Mouse (Mus musculus) layer of hippocampus, adult 11-12 months (tissue): ENCODE results near the gene Cbll1.
A peak's percentile ranks its signal among the peaks of the same experiment; 100 is the strongest.

ENCODE experiments used
- DNase-seq: peaks from one replicate; pipeline ENCODE4 v3.0.0; 2022; ENCODE audit warnings: low spot score

The Cbll1 gene

GRCm38 (mm10) chr12:31499314-31500131, at the start of gene Cbll1:
Gene Cbll1 (minus strand): TSS chr12:31499616.
- peak; percentile 95 for DNase-seq

DNA sequence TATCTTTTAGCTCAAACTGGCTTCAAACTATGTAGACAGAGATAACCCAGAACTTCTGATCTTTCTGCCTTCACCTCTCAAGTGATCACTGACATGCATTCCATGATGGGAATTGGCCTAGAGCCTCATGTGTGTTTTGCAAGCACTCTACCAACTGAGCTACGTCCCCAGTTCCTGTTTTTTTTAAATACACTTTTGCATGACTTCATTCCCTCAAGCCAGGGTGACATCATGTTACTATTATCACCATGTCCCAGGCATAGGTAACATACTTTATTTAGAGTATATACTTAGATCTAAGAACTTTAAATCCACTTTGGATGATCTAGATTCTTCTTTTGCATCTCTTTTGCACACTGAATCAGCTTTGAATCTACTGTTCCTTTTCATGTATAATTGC, 46.6 kb upstream of the Cbll1 start:
- no peak for DNase-seq

DNA sequence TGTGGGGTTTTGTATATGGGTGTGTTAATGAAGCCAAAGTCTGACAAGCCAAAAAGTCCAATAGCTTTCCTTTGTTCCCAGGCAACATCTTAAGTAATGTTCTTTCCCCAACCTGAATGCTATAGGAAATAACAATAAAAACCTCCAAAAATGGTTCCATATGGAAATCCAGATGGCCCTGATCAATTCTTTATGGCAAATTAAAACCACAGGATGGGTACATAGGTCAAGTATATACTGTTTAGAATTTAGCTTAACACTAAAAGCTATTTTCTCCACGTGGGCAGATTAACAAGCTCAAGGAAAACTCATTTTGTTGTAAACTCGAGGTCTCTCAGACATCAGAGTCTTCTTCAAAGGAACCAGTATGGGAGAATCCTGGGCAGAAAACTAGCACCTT, 45.8 kb upstream of the Cbll1 start:
- no peak for DNase-seq

DNA sequence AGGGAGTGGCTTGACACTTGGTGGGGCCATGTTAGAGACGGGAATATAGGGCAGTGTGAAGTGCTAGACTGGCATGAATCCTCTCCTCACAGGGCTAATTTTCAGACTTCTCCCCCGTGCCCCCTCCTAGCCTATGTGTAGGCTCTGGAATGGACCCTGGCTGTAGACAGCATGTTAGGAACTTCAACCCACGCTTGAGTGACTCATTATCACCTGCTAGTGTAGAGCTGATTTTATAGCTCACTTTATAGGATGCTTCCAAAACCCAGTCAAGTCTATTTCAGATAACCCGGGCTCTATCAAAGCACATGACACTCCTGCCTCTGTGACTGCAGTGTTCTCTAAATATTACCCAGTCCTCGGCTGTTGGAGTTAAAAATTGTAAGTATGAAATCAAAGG, 42.1 kb upstream of the Cbll1 start:
- DNase-seq = no peak

DNA sequence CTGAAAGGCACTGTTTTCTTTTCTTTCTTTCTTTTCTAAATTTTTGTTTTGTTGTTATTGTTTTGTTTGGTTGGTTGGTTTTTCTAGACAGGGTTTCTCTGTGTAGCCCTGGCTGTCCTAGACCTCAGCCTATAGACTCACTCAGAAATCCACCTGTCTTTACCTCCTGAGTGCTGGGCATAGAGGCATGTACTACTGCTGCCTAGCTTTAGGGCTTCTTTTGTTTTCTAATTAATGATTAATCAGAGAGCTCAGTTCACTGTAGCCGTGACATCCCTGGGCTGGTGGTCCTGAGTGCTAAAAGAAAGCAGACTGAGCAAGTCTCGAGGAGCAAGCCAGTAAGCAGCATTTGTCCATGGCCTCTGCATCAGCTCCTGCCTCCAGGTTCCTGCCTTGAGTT, 40.4 kb upstream of the Cbll1 start:
- no peak for DNase-seq

- DNase-seq = no peak
These were observed 38.3 kb upstream of the Cbll1 start for GRCm38 (mm10) chr12:31537515-31538230.

DNA sequence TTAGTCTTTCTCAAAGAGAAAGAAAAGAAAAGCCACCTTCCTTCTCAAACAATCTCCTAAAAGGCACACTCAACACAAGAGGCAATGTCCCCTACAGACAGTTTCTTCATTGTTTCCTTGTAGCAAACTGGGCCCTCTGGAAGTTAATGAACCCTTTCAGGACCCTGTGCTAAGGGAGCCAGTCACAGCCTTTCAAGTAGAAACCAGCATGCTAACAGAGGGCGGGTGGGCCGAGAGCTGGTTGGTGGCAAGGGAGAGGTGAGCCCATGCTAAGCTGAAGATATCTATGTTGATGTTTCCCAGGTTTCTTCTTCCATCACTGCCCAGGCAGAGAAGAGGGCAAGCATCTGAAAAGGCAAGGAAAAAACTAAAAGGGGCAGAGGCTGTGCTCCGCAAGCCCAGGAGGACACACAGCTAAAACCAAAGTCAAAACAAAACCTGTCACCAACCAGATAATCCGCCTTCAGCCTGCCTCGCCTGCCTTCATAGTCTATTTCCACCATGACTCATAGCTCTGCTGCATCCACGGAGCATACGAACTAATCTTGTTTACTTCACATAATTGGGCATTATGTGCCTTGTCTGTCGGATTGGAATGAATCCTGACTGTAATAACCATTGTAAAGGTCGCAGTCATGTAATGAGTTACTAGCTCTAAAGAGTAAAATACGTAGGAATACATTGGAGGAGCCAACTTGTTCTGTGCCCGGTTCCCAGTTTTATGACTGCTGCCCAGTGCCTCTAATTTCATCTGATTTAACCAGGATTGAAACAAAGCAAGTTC, 34.8 kb upstream of the Cbll1 start:
- peak; percentile 25 for DNase-seq

- peak; percentile 53 for DNase-seq
These were observed 33.9 kb upstream of the Cbll1 start for GRCm38 (mm10) chr12:31533218-31533908.

DNA sequence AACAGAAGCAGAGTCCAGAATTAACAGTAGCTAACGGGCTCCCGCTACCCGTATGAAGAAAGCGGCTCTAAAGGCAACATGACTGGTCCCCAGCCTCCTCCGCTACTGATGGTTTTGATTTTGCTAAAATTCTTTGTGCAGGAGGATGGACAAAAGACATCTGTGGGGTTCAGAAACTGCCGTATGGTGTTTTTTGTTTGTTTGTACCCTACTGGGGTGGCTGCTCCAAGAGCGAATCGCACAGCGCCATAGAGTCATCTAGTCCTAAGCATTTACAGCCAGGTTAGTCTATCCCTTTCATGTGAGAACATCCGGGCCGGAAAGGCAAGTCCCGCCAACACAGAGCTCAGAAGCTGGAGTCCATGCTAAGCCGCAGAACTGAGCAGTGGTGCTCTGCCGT, 32.6 kb upstream of the Cbll1 start:
- DNase-seq = peak; percentile 26

DNA sequence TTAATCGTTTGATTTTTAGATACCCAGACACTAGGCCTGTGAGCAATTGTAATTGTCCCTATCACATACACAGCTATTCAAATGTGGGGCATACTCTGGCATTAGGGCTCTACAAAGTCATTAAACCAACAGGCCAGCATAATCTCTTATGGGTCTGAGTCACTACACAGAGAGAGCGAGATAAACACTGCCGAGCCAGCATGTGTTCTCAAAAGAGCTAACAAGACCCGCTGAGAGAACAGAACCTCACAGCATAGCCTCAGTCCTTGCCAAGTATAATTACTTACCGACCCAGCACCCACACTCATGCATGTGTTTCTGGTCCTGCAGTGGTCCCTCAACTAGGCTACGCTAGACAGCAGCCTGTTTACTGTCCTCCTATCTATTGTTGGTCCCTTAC, 28.0 kb upstream of the Cbll1 start:
- no peak for DNase-seq

DNA sequence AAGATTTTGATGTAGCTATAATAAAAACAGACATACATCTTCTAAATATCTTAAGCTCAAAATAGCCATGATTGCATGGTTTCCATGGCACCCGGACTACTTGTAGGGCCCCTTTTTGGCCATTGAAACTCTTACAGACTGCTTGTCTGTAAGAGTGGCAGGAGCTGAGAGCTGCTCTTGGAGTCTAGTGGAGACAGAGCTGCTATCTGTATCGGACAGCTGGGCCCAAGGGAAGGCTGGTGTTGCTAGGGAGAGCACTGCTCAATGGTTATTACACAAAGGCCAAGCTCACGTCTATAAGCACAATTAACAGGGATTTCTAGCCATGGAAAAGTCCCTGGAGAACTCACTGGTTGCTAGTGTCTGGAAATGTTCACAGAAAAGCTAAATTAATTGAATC, 22.0 kb upstream of the Cbll1 start:
- DNase-seq = no peak

- DNase-seq = peak; percentile 28
These were observed 20.7 kb upstream of the Cbll1 start for GRCm38 (mm10) chr12:31520119-31520518.

DNA sequence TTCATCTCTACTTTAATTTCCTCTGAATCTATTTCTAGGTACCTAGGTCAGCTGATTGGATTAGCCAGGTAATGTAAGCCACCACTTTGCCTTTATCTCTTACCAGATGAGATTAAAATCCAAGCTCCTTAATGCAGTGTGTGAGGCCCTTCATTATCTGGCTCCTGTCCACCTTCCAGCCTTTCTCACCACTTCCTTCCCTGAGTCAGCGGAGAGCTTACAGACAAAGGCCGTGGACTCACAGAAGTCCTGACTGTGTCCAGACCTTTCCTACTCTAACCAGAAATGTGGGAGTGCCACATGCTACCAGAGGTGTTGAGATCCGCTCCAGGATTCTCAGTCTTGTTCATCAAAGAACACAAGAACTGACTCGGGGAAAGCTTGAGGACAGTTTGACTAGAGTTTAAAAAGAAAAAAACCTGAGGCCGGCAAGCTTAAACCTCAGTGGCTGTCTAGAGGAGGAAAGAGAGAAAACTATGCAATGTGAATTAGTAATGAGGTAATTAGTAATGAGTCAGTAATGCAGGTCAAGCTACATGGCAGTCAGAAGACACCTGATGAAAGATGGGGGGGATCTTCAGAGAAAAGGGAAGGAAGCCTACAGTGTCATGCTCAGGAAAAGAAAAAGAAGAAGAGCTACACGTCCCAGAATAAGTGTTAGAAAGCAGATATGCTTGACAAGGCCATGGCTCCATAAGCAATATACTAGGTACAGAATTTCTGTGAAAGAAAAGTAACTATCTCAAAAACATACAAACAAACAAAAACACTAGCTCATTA, 14.5 kb upstream of the Cbll1 start:
- DNase-seq = no peak

DNA sequence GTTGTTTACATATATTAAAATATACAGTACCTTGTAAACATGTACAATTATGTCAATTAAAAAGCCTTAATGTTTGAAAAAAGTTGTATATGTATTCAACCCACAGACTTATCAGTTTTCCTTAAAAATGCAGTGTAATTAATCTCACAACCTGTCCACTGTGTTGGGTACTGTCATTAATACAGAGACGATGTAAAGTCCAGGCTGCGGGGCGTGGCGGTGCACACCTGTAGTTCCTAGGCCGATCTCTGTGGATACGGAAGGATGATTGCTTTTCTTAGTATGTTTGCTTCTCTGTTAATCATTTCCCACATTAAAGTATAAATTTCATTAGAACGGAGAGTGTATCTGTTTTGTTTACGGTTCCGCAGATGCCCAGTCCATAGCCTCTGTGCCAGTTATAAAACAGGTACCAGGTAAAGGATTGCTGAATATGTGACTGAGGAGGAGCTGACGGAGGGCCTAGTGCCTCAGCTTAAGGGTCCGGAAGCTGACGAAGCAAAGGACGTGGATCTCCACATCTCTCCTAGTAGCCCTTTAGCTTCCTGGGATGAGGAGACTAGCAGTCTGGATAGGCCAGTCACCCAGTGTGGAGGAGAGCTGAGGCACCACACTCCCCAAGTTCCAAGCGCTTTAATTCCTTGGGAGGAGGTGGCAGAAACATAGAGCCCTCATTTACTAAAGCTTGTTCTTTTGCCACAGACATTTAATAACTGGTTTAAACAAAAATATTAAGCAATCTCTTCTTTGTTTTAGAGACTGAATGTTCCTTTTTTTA, 13.4 kb upstream of the Cbll1 start:
- no peak for DNase-seq

DNA sequence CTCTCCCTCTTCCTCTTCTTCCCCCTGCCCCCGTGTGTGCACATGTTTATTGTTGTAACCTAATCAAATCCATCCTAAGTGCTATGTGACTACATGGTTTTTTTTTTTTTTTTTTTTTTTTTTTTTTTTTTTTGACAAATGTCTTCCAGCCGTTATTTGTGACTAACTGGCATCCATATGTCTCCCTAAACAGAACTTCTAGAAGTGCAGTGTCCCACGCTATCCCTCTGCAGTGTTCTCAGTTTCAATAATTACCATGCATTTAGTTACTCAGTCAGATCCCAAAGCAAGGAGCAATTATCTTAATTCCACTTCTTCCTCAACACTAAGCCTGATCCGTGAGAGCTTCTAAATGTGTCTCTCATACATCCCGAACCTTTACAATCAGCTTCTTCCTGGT, 11.8 kb upstream of the Cbll1 start:
- DNase-seq = no peak

DNA sequence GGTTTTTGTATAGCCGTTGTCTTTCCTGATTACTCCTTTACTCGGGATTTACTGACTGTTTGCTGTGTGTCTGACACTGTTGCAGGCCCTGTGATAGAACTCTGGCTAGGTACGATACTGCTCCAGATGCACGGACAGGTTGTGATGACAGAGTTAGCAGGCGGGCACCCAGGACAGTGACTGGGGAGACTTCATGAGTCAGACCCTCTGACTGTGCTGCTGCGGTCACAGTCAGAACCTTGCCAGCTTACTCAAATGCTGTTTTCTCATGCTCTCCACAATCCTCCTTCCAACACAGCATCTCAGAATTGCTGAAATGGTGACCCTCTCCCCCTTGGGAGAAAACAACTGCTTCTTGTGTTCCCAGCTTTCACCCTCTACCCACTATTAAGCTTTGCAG, 9.1 kb upstream of the Cbll1 start:
- DNase-seq = no peak

- DNase-seq = peak; percentile 54
These were observed 8.4 kb upstream of the Cbll1 start for GRCm38 (mm10) chr12:31507718-31508364.

DNA sequence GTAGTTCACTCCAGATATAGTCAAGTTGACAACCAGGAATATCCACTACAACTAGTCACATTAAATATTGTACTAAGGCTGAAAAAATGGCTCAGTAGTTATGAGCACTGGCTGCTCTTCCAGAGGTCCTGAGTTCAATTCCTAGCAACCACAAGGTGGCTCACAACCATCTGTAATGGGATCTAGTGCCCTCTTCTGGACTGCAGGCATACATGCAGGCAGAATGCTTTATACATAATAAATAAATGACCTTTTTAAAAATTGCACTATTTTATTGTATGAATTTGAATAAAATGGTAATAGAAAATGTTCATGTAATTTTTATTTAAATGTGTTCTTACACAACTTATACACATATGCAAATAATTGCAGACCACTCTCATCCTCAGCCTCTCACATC, 3.8 kb upstream of the Cbll1 start:
- no peak for DNase-seq

DNA sequence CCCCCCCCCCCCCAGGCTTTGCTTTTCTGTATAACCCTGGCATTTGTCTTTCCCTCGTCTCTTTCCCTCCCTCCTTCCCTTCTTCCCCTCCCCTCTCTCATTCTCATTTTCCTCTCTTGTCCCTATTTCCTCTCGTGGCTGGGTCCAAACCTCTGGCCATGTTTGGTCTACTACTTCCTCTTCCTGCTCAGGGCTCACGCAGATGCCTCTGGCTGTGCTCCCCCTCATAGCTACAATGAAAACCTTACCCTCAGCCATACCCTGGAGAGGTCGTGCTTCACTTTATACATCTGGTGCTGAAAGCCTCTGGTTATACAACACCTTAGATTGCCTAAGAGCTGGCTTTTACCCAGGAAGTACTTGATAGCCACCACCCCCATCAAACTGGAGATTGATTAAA, 1.9 kb upstream of the Cbll1 start:
- no peak for DNase-seq

GRCm38 (mm10) chr12:31500196-31500595, 780 bp upstream of the Cbll1 start:
- DNase-seq = no peak
